Mouse (Mus musculus) heart, embryonic 15.5 days (tissue): ENCODE data around the gene Tuba4a. TPM values are rescaled to one million over a fixed set of nuclear protein-coding genes. Genes with fewer than 3 reads are reported as not detected.

Experiments
- ATAC-seq: fragments of 200-750 bp; cut with Nextera tagmentation; replicated peaks from 2 replicates; pipeline ENCODE4 v1.8.0; 2017; ENCODE audit warnings: low read depth, moderate TSS enrichment; ENCODE audit not compliant: insufficient number of reproducible peaks, insufficient read depth, low FRiP score
- H3K27ac ChIP-seq: fragments of 300-500 bp; sonication (generic); 2 replicates; pipeline ENCODE4 v1.5.1; 2015; ENCODE audit warnings: mild to moderate bottlenecking, inconsistent platforms
- H3K27me3 ChIP-seq: fragments of 300-500 bp; sonication (generic); 2 replicates; pipeline ENCODE4 v1.6.1; 2015; ENCODE audit warnings: inconsistent platforms
- H3K36me3 ChIP-seq: fragments of 300-500 bp; sonication (generic); 2 replicates; pipeline ENCODE4 v1.6.1; 2015; ENCODE audit warnings: mild to moderate bottlenecking, inconsistent platforms
- H3K4me1 ChIP-seq: fragments of 300-500 bp; sonication (generic); replicated peaks from 2 replicates; pipeline ENCODE4 v1.6.1; 2015; ENCODE audit warnings: inconsistent platforms
- H3K4me2 ChIP-seq: fragments of 300-500 bp; sonication (generic); 2 replicates; pipeline ENCODE4 v1.6.1; 2015; ENCODE audit warnings: inconsistent platforms, mild to moderate bottlenecking, moderate library complexity
- H3K4me3 ChIP-seq: fragments of 300-500 bp; sonication (generic); 2 replicates; pipeline ENCODE4 v1.5.1; 2015; ENCODE audit warnings: mild to moderate bottlenecking, inconsistent platforms
- H3K9ac ChIP-seq: fragments of 300-500 bp; sonication (generic); 2 replicates; pipeline ENCODE4 v1.6.1; 2015; ENCODE audit warnings: mild to moderate bottlenecking, inconsistent platforms
- H3K9me3 ChIP-seq: fragments of 300-500 bp; sonication (generic); replicated peaks from 2 replicates; pipeline ENCODE4 v1.6.1; 2016; ENCODE audit warnings: inconsistent platforms
- WGBS: fragments of 180-500 bp; shearing (Covaris S2); methylation state at CpG from one replicate; pipeline ENCODE4 v1.1.7; 2015; ENCODE audit warnings: mixed read lengths; 5-methylcytosine and 5-hydroxymethylcytosine counted together
- polyA plus RNA-seq: library from polyadenylated mRNA; unstranded; fragments of >200 nt; fragmentation: Nextera tagmentation; extraction: Ambion mirVana; gene quantifications from 2 replicates; pipeline ENCODE4 v1.2.1, GENCODE M21; 2015

Gene Tuba4a
- polyA plus RNA-seq, 1 experiment from 2014 or later: 41.9 TPM

- no peak within 1 kb of the TSS for H3K9ac ChIP-seq
- H3K9me3 ChIP-seq: no peaks in the 10 kb centered on the region
- ATAC-seq: no peak
- H3K4me3 ChIP-seq: no peak within 1 kb of the TSS
- H3K4me2 ChIP-seq: no peak within 1 kb of the TSS
- WGBS: 68% methylated on average over 5 of the region's 5 CpGs
- no peaks in the 10 kb centered on the region for H3K27me3 ChIP-seq
- no peaks in the 10 kb centered on the region for H3K36me3 ChIP-seq
- peaks cover 18% of the 10 kb centered on the region for H3K4me1 ChIP-seq
- H3K27ac ChIP-seq: no peak within 1 kb of the TSS
Observed at GRCm38 (mm10) chr1:75231664-75232152, 12.0 kb upstream of the Tuba4a start, which contains the start of gene A630095N17Rik. Gene A630095N17Rik, minus strand, starts transcription at chr1:75232102.

GRCm38 (mm10) chr1:75231224-75231623 lies 11.6 kb upstream of the Tuba4a start:
- peaks cover 18% of the 10 kb centered on the region for H3K4me1 ChIP-seq
- no peaks in the 10 kb centered on the region for H3K9me3 ChIP-seq
- H3K36me3 ChIP-seq: no peaks in the 10 kb centered on the region
- no peak overlapping the region for H3K27ac ChIP-seq
- no peak overlapping the region for H3K4me3 ChIP-seq
- 67% methylated on average over 4 of the region's 4 CpGs for WGBS
- ATAC-seq: no peak
- no peak overlapping the region for H3K4me2 ChIP-seq
- H3K9ac ChIP-seq: no peak overlapping the region
- no peaks in the 10 kb centered on the region for H3K27me3 ChIP-seq

GRCm38 (mm10) chr1:75230335-75230994 lies 10.8 kb upstream of the Tuba4a start:
- Histone ChIP-seq H3K27ac (no peak overlapping the region), H3K36me3 (no peaks in the 10 kb centered on the region), H3K9me3 (no peaks in the 10 kb centered on the region), H3K4me3 (no peak overlapping the region), H3K9ac (no peak overlapping the region), H3K4me1 (peaks cover 18% of the 10 kb centered on the region), H3K4me2 (no peak overlapping the region), H3K27me3 (no peaks in the 10 kb centered on the region)
- ATAC-seq: no peak
- 75% methylated on average over 7 of the region's 7 CpGs for WGBS

GRCm38 (mm10) chr1:75229158-75229557 lies 9.5 kb upstream of the Tuba4a start:
- no peak overlapping the region for H3K4me2 ChIP-seq
- no peaks in the 10 kb centered on the region for H3K27me3 ChIP-seq
- no peaks in the 10 kb centered on the region for H3K36me3 ChIP-seq
- peaks cover 8% of the 10 kb centered on the region for H3K4me1 ChIP-seq
- H3K9me3 ChIP-seq: no peaks in the 10 kb centered on the region
- no peak for ATAC-seq
- WGBS: 58% methylated on average over 4 of the region's 4 CpGs
- H3K4me3 ChIP-seq: no peak overlapping the region
- no peak overlapping the region for H3K27ac ChIP-seq
- no peak overlapping the region for H3K9ac ChIP-seq

GRCm38 (mm10) chr1:75227653-75228052 lies 8.0 kb upstream of the Tuba4a start:
- Histone ChIP-seq H3K9me3 (no peaks in the 10 kb centered on the region), H3K36me3 (no peaks in the 10 kb centered on the region), H3K27ac (no peak overlapping the region), H3K4me3 (no peak overlapping the region), H3K4me2 (no peak overlapping the region), H3K9ac (no peak overlapping the region), H3K27me3 (no peaks in the 10 kb centered on the region), H3K4me1 (peaks cover 8% of the 10 kb centered on the region)
- 72% methylated on average over 1 of the region's 1 CpGs for WGBS
- ATAC-seq: no peak

- peaks cover 8% of the 10 kb centered on the region for H3K4me1 ChIP-seq
- no peak overlapping the region for H3K27ac ChIP-seq
- no peak overlapping the region for H3K9ac ChIP-seq
- H3K36me3 ChIP-seq: no peaks in the 10 kb centered on the region
- no peak overlapping the region for H3K4me3 ChIP-seq
- no peak overlapping the region for H3K4me2 ChIP-seq
- WGBS: 47% methylated on average over 2 of the region's 2 CpGs
- no peak for ATAC-seq
- no peaks in the 10 kb centered on the region for H3K9me3 ChIP-seq
- H3K27me3 ChIP-seq: peaks cover 4% of the 10 kb centered on the region
Observed at GRCm38 (mm10) chr1:75226138-75226537, 6.5 kb upstream of the Tuba4a start.

- ATAC-seq: no peak
- Histone ChIP-seq H3K9ac (no peak overlapping the region), H3K27me3 (peaks cover 10% of the 10 kb centered on the region), H3K4me3 (no peak overlapping the region), H3K9me3 (no peaks in the 10 kb centered on the region), H3K4me2 (no peak overlapping the region), H3K4me1 (peaks cover 8% of the 10 kb centered on the region), H3K27ac (no peak overlapping the region), H3K36me3 (no peaks in the 10 kb centered on the region)
- WGBS: 31% methylated on average over 3 of the region's 3 CpGs
Observed at GRCm38 (mm10) chr1:75225473-75225872, 5.8 kb upstream of the Tuba4a start.

- Histone ChIP-seq H3K4me1 (peaks cover 21% of the 10 kb centered on the region), H3K27me3 (peaks cover 25% of the 10 kb centered on the region), H3K4me2 (no peak overlapping the region), H3K9ac (no peak overlapping the region), H3K4me3 (no peak overlapping the region), H3K27ac (no peak overlapping the region), H3K9me3 (no peaks in the 10 kb centered on the region), H3K36me3 (no peaks in the 10 kb centered on the region)
- ATAC-seq: no peak
- WGBS: 31% methylated on average over 6 of the region's 6 CpGs
Observed at GRCm38 (mm10) chr1:75223532-75223931, 3.9 kb upstream of the Tuba4a start.

- H3K9me3 ChIP-seq: no peaks in the 10 kb centered on the region
- no peak overlapping the region for H3K4me3 ChIP-seq
- no peak overlapping the region for H3K9ac ChIP-seq
- H3K27ac ChIP-seq: no peak overlapping the region
- ATAC-seq: no peak
- peaks cover 27% of the 10 kb centered on the region for H3K27me3 ChIP-seq
- 61% methylated on average over 6 of the region's 6 CpGs for WGBS
- H3K36me3 ChIP-seq: no peaks in the 10 kb centered on the region
- no peak overlapping the region for H3K4me2 ChIP-seq
- H3K4me1 ChIP-seq: peaks cover 27% of the 10 kb centered on the region
Observed at GRCm38 (mm10) chr1:75222926-75223325, 3.3 kb upstream of the Tuba4a start.

GRCm38 (mm10) chr1:75221538-75221937 lies 1.9 kb upstream of the Tuba4a start:
- Histone ChIP-seq H3K36me3 (no peaks in the 10 kb centered on the region), H3K27me3 (peaks cover 31% of the 10 kb centered on the region)

GRCm38 (mm10) chr1:75219078-75219477 lies 587 bp downstream of the Tuba4a start:
- Histone ChIP-seq H3K4me1 (peaks cover 26% of the 10 kb centered on the region), H3K27me3 (peaks cover 31% of the 10 kb centered on the region), H3K27ac (peak overlapping the region; percentile 38), H3K4me2 (peak overlapping the region; percentile 98), H3K9me3 (no peaks in the 10 kb centered on the region), H3K4me3 (peak overlapping the region; percentile 72), H3K36me3 (peaks cover 17% of the 10 kb centered on the region), H3K9ac (peak overlapping the region; percentile 67)
- peak; percentile 87 for ATAC-seq
- 0% methylated on average over 24 of the region's 24 CpGs for WGBS

More at GRCm38 (mm10) chr1:75221538-75221937, 1.9 kb upstream of the Tuba4a start:
- H3K4me2 ChIP-seq: no peak overlapping the region
- H3K27ac ChIP-seq: no peak overlapping the region
- H3K4me1 ChIP-seq: peaks cover 22% of the 10 kb centered on the region
- H3K9me3 ChIP-seq: no peaks in the 10 kb centered on the region
- H3K9ac ChIP-seq: no peak overlapping the region
- H3K4me3 ChIP-seq: no peak overlapping the region
- 70% methylated on average over 3 of the region's 3 CpGs for WGBS
- no peak for ATAC-seq
